Mouse (Mus musculus) limb, embryonic 11.5 days (tissue): ENCODE data around the gene Clec11a. TPM values are rescaled to one million over a fixed set of nuclear protein-coding genes. Genes with fewer than 3 reads are reported as not detected.

Source experiments
- ATAC-seq: fragments of 200-750 bp; cut with Nextera tagmentation; 2 replicates; pipeline ENCODE4 v1.8.0; 2017; ENCODE audit warnings: low read depth; ENCODE audit not compliant: insufficient number of reproducible peaks, low FRiP score, low TSS enrichment
- DNase-seq: peaks from one replicate; pipeline ENCODE4 v3.0.0-alpha.2; 2015; ENCODE audit warnings: low spot score
- H3K27ac ChIP-seq: fragments of 300-500 bp; sonication (generic); replicated peaks from 2 replicates; pipeline ENCODE4 v1.5.1; 2014; ENCODE audit warnings: low read depth, mild to moderate bottlenecking, low read length
- H3K27me3 ChIP-seq: fragments of 300-500 bp; sonication (generic); 2 replicates; pipeline ENCODE4 v1.6.1; 2014; ENCODE audit warnings: mild to moderate bottlenecking, low read length, mixed read lengths; ENCODE audit not compliant: control insufficient read depth, insufficient read depth
- H3K36me3 ChIP-seq: fragments of 300-500 bp; sonication (generic); 2 replicates; pipeline ENCODE4 v1.6.1; 2014; ENCODE audit warnings: mild to moderate bottlenecking, low read length, moderate library complexity, mixed read lengths; ENCODE audit not compliant: control insufficient read depth, insufficient read depth
- H3K4me1 ChIP-seq: fragments of 300-500 bp; sonication (generic); 2 replicates; pipeline ENCODE4 v1.6.1; 2014; ENCODE audit warnings: low read length, mixed read lengths; ENCODE audit not compliant: control insufficient read depth, insufficient read depth
- H3K4me2 ChIP-seq: fragments of 300-500 bp; sonication (generic); 2 replicates; pipeline ENCODE4 v1.6.1; 2014; ENCODE audit warnings: low read depth, mild to moderate bottlenecking, moderate library complexity; ENCODE audit not compliant: severe bottlenecking
- H3K4me3 ChIP-seq: fragments of 300-500 bp; sonication (generic); 2 replicates; pipeline ENCODE4 v1.5.1; 2014; ENCODE audit warnings: low read depth, low read length
- H3K9ac ChIP-seq: fragments of 300-500 bp; sonication (generic); 2 replicates; pipeline ENCODE4 v1.6.1; 2014; ENCODE audit warnings: mild to moderate bottlenecking, low read length
- H3K9me3 ChIP-seq: fragments of 300-500 bp; sonication (generic); 2 replicates; pipeline ENCODE4 v1.6.1; 2016; ENCODE audit warnings: low read length; ENCODE audit not compliant: control insufficient read depth
- WGBS: fragments of 180-500 bp; shearing (Covaris S2); extraction: QIAGEN DNeasy Blood & Tissue Kit; methylation state at CpG from one replicate; pipeline ENCODE4 v1.1.7; 2014; 5-methylcytosine and 5-hydroxymethylcytosine counted together
- polyA plus RNA-seq: library from polyadenylated mRNA; unstranded; fragments of >200 nt; fragmentation: Nextera tagmentation; extraction: Ambion mirVana; gene quantifications from 2 replicates; pipeline ENCODE4 v1.2.1, GENCODE M21; 2014

Clec11a gene
- polyA plus RNA-seq, 1 experiment from 2014 or later, result 1.9 TPM

GRCm38 (mm10) chr7:44311713-44312304 lies 5.1 kb upstream of the Clec11a start:
- no peak overlapping the region; the same call in 1 of the 2 replicates for H3K4me2 ChIP-seq
- DNase-seq, result no peak
- H3K27me3 ChIP-seq, result peaks cover 16% of the 10 kb centered on the region
- no peak; the same call in 1 of the 2 replicates for ATAC-seq
- H3K27ac ChIP-seq, result no peak overlapping the region
- H3K9ac ChIP-seq, result no peak overlapping the region
- H3K36me3 ChIP-seq, result no peaks in the 10 kb centered on the region
- H3K4me1 ChIP-seq, result peaks cover 13% of the 10 kb centered on the region
- no peak overlapping the region for H3K4me3 ChIP-seq
- WGBS, result 11% methylated on average over 6 of the region's 6 CpGs
- H3K9me3 ChIP-seq, result no peaks in the 10 kb centered on the region

GRCm38 (mm10) chr7:44310878-44311712 lies 4.4 kb upstream of the Clec11a start:
- ATAC-seq, result peak; percentile 29; the same call in 1 of the 2 replicates
- peak overlapping the region; percentile 41 for H3K4me3 ChIP-seq
- peak overlapping the region; percentile 94 for H3K4me2 ChIP-seq
- no peaks in the 10 kb centered on the region for H3K36me3 ChIP-seq
- DNase-seq, result peak; percentile 49
- peaks cover 16% of the 10 kb centered on the region for H3K27me3 ChIP-seq
- 1% methylated on average over 37 of the region's 38 CpGs for WGBS
- H3K9ac ChIP-seq, result peak overlapping the region; percentile 45
- peaks cover 13% of the 10 kb centered on the region for H3K4me1 ChIP-seq
- no peak overlapping the region for H3K27ac ChIP-seq
- no peaks in the 10 kb centered on the region for H3K9me3 ChIP-seq

GRCm38 (mm10) chr7:44310285-44310877 lies 3.7 kb upstream of the Clec11a start:
- H3K4me1 ChIP-seq, result peaks cover 13% of the 10 kb centered on the region
- peaks cover 16% of the 10 kb centered on the region for H3K27me3 ChIP-seq
- peak overlapping the region; percentile 94 for H3K4me2 ChIP-seq
- H3K36me3 ChIP-seq, result no peaks in the 10 kb centered on the region
- peak; percentile 49 for DNase-seq
- WGBS, result under 1% methylated on average over 32 of the region's 40 CpGs
- no peak for ATAC-seq
- no peak overlapping the region for H3K27ac ChIP-seq
- peak overlapping the region; percentile 41 for H3K4me3 ChIP-seq
- H3K9me3 ChIP-seq, result no peaks in the 10 kb centered on the region
- peak overlapping the region; percentile 45 for H3K9ac ChIP-seq

GRCm38 (mm10) chr7:44309475-44310284 lies 3.0 kb upstream of the Clec11a start, which contains the start of gene Shank1:
TSS of gene Shank1 (plus strand) at chr7:44310253.
- Histone ChIP-seq H3K4me3 (peak within 1 kb of the TSS; percentile 41), H3K9me3 (no peaks in the 10 kb centered on the region), H3K4me2 (peak within 1 kb of the TSS; percentile 94), H3K9ac (peak within 1 kb of the TSS; percentile 45), H3K4me1 (peaks cover 13% of the 10 kb centered on the region), H3K27ac (no peak within 1 kb of the TSS), H3K27me3 (peaks cover 16% of the 10 kb centered on the region), H3K36me3 (no peaks in the 10 kb centered on the region)
- 15% methylated on average over 16 of the region's 22 CpGs for WGBS
- DNase-seq, result no peak
- ATAC-seq, result no peak

- Histone ChIP-seq H3K9me3 (no peaks in the 10 kb centered on the region), H3K27me3 (peaks cover 13% of the 10 kb centered on the region), H3K4me1 (peaks cover 13% of the 10 kb centered on the region), H3K9ac (peak overlapping the region; percentile 22; the same call in 1 of the 2 replicates), H3K4me3 (no peak overlapping the region), H3K36me3 (peaks cover 3% of the 10 kb centered on the region; the same call in 1 of the 2 replicates), H3K27ac (no peak overlapping the region), H3K4me2 (no peak overlapping the region)
- ATAC-seq (no peak), DNase-seq (peak; percentile 40)
- WGBS, result 19% methylated on average over 9 of the region's 9 CpGs
Measured at GRCm38 (mm10) chr7:44307261-44308020, 739 bp upstream of the Clec11a start.

GRCm38 (mm10) chr7:44305686-44306085 lies 1.0 kb downstream of the Clec11a start:
- no peak overlapping the region for H3K4me3 ChIP-seq
- no peak overlapping the region for H3K27ac ChIP-seq
- ATAC-seq, result no peak; the same call in 1 of the 2 replicates
- H3K27me3 ChIP-seq, result peaks cover 13% of the 10 kb centered on the region
- H3K4me1 ChIP-seq, result peaks cover 5% of the 10 kb centered on the region
- WGBS, result 8% methylated on average over 16 of the region's 16 CpGs
- H3K9ac ChIP-seq, result no peak overlapping the region
- no peaks in the 10 kb centered on the region for H3K9me3 ChIP-seq
- DNase-seq, result no peak
- H3K4me2 ChIP-seq, result peak overlapping the region; percentile 34
- peaks cover 3% of the 10 kb centered on the region; the same call in 1 of the 2 replicates for H3K36me3 ChIP-seq

- H3K9me3 ChIP-seq, result no peaks in the 10 kb centered on the region
- peak; percentile 96 for ATAC-seq
- 0% methylated on average over 49 of the region's 49 CpGs for WGBS
- peak overlapping the region; percentile 84 for H3K27ac ChIP-seq
- peak; percentile 97 for DNase-seq
- H3K4me3 ChIP-seq, result peak overlapping the region; percentile 62
- peaks cover 13% of the 10 kb centered on the region for H3K27me3 ChIP-seq
- peaks cover 3% of the 10 kb centered on the region; the same call in 1 of the 2 replicates for H3K36me3 ChIP-seq
- H3K4me2 ChIP-seq, result peak overlapping the region; percentile 57
- peak overlapping the region; percentile 84 for H3K9ac ChIP-seq
- peaks cover 5% of the 10 kb centered on the region for H3K4me1 ChIP-seq
Measured at GRCm38 (mm10) chr7:44304775-44305641, 1.7 kb downstream of the Clec11a start.
